Mouse (Mus musculus): ENCODE results near the gene Rgs7. TPM values are rescaled to one million over a fixed set of nuclear protein-coding genes. Genes with fewer than 3 reads are reported as not detected.
A peak's percentile ranks its signal among the peaks of the same experiment; 100 is the strongest.

Gene Rgs7
- total and polyA plus RNA-seq, 3 experiments, result not detected

DNA sequence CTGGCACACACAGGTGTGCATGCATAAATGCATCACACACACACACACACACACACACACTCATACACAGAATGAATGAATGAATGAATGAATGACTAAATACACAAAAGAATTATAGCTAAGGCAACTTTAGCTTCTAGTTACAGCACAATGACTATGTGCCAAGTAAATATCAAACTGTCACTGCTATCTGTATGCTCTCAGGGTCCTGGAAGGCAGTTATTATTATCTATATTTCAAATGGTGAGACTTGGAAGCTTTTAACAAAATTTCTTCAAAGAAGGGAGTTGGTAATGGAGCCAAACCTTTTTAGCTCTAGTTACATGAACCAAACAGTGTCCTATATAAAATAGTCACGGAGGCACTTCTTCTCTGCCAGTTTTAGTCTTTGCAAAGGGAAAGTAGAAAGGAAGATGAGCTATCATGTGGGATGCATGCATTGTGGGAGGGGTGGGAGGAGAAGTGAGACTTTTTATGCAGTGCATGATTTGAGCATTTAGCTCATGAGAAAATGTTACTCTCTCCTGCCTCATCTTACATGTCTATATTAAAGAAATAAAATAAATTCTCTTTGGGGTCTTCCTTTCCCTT, 383.9 kb downstream of the Rgs7 start:
- Histone ChIP-seq H3K9ac (ENCODE audit: control insufficient read depth, low read depth, low read length, poor library complexity, severe bottlenecking) (no peak overlapping the region), H3K36me3 (ENCODE audit: control insufficient read depth in 1 of 2, insufficient read depth in 2 of 2, low read length in 2 of 2) (no peaks in the 10 kb centered on the region; a peak in 1 of 4 replicates), H3K27me3 (ENCODE audit: control insufficient read depth in 1 of 2, insufficient read depth in 2 of 2, low read length in 2 of 2) (no peaks in the 10 kb centered on the region), H3K4me1 (ENCODE audit: control insufficient read depth in 1 of 2, insufficient read depth in 2 of 2, low read length in 2 of 2) (peaks cover 5 to 22% of the 10 kb centered on the region in 2 experiments; a peak in 3 of 4 replicates), H3K4me3 (ENCODE audit: control insufficient read depth in 1 of 2, insufficient read depth in 1 of 2, low read depth in 2 of 2, low read length in 2 of 2) (no peak overlapping the region), H3K9me3 (replicated peaks; ENCODE audit: insufficient read depth, low read length) (no peaks in the 10 kb centered on the region), H3K79me2 (ENCODE audit: control insufficient read depth, insufficient read depth, low read length, poor library complexity) (no peaks in the 10 kb centered on the region), H3K27ac (ENCODE audit: control insufficient read depth, low read depth, low read length) (peak overlapping the region; percentile 63; the same call in 1 of the 2 replicates)
- peak; percentile 37 for DNase-seq (ENCODE audit: low read depth, low spot score)
- TF ChIP-seq ETS1 (IDR thresholded peaks at IDR 0.05; ENCODE audit: low read depth, low read length) (peak; percentile 57), ZKSCAN1 (IDR thresholded peaks at IDR 0.05; ENCODE audit: low read depth, low read length) (no peak), NELFE (IDR thresholded peaks at IDR 0.05; ENCODE audit: low read depth, low read length) (no peak), MYB (IDR thresholded peaks at IDR 0.05; ENCODE audit: low read depth, low read length) (peak; percentile 89), BHLHE40 (IDR thresholded peaks at IDR 0.05; ENCODE audit: borderline replicate concordance, low read depth, low read length) (no peak), USF1 (IDR thresholded peaks at IDR 0.05; ENCODE audit: low read depth, low read length) (no peak), GATA1 (IDR thresholded peaks at IDR 0.05; ENCODE audit: low read depth, low read length) (peak; percentile 54), MXI1 (IDR thresholded peaks at IDR 0.05; ENCODE audit: low read depth, low read length) (no peak), SIN3A (IDR thresholded peaks at IDR 0.05; ENCODE audit: low read length) (0 out of 2 replicates have a peak, but pooled peaks have one; percentile 18), EP300 (IDR thresholded peaks at IDR 0.05; ENCODE audit: low read depth in 1 of 2, low read length in 2 of 2) (peak; percentile 86 to 94), TCF12 (IDR thresholded peaks at IDR 0.05; ENCODE audit: low read depth, low read length) (peak; percentile 82; the same call in 1 of the 2 replicates)

DNA sequence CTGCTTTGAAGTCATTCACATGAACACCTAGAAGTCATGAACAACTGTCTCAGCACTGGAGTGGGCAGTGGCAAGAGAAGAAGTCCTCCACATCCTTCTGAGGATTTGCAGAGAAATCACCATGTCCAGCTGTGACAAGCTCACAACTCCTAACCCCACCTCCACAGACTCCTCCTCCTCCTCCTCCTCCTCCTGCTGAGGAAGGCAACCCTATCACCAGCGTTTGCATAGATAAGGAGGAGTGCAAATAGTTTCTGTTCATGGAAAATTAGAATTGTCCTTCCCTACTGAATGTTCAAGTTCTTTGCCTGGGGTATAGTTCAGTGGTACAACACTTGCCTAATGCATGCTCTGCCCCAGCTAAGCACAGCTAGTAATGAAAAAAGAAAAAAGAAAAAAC, 386.0 kb downstream of the Rgs7 start:
- H3K27ac ChIP-seq (ENCODE audit: control insufficient read depth, low read depth, low read length), result peak overlapping the region; percentile 0; the same call in 1 of the 2 replicates
- no peaks in the 10 kb centered on the region; a peak in 1 of 4 replicates for H3K36me3 ChIP-seq (ENCODE audit: control insufficient read depth in 1 of 2, insufficient read depth in 2 of 2, low read length in 2 of 2)
- H3K9me3 ChIP-seq (replicated peaks; ENCODE audit: insufficient read depth, low read length), result no peaks in the 10 kb centered on the region
- H3K79me2 ChIP-seq (ENCODE audit: control insufficient read depth, insufficient read depth, low read length, poor library complexity), result no peaks in the 10 kb centered on the region
- no peak for TF ChIP-seq USF1 (IDR thresholded peaks at IDR 0.05; ENCODE audit: low read depth, low read length)
- TF ChIP-seq POLR2A (IDR thresholded peaks at IDR 0.05; ENCODE audit: control insufficient read depth in 1 of 2, insufficient read depth in 1 of 2, low read depth in 1 of 2, low read length in 2 of 2, poor library complexity in 1 of 2), result no peak
- no peak for TF ChIP-seq UBTF (IDR thresholded peaks at IDR 0.05; ENCODE audit: borderline replicate concordance, insufficient read depth, low read depth, low read length)
- peak in 1 of 2 experiments; percentile 22; a peak in 1 of 4 replicates for TF ChIP-seq EP300 (IDR thresholded peaks at IDR 0.05; ENCODE audit: low read depth in 1 of 2, low read length in 2 of 2)
- TF ChIP-seq GATA1 (IDR thresholded peaks at IDR 0.05; ENCODE audit: low read depth, low read length), result peak; percentile 50; the same call in 1 of the 2 replicates
- no peak for TF ChIP-seq ELF1 (IDR thresholded peaks at IDR 0.05; ENCODE audit: low read depth, low read length)
- TF ChIP-seq HCFC1 (IDR thresholded peaks at IDR 0.05; ENCODE audit: low read depth, low read length), result no peak
- no peaks in the 10 kb centered on the region for H3K27me3 ChIP-seq (ENCODE audit: control insufficient read depth in 1 of 2, insufficient read depth in 2 of 2, low read length in 2 of 2)
- DNase-seq (ENCODE audit: low read depth, low spot score), result peak; percentile 34
- peak overlapping the region in 1 of 2 experiments; percentile 35; a peak in 1 of 4 replicates for H3K4me3 ChIP-seq (ENCODE audit: control insufficient read depth in 1 of 2, insufficient read depth in 1 of 2, low read depth in 2 of 2, low read length in 2 of 2)
- peaks cover 5 to 22% of the 10 kb centered on the region in 2 experiments; a peak in 3 of 4 replicates for H3K4me1 ChIP-seq (ENCODE audit: control insufficient read depth in 1 of 2, insufficient read depth in 2 of 2, low read length in 2 of 2)
- no peak overlapping the region for H3K9ac ChIP-seq (ENCODE audit: control insufficient read depth, low read depth, low read length, poor library complexity, severe bottlenecking)

Measured in MEL (cell line).